Mouse (Mus musculus) right cerebral cortex, adult 2 months (tissue): Measurements from ENCODE around the gene Clmp.
"Not testable (repeated sequence)": the region's sequence is repeated elsewhere in the genome, so short reads cannot be mapped to it uniquely, and the experiment has no call there.

ENCODE experiments used
- DNase-seq, 2 experiments: peaks; one replicate each; pipeline ENCODE4 v3.0.0; 2021 to 2022; ENCODE audit warnings: low spot score in 2 of 2

Clmp gene

DNA sequence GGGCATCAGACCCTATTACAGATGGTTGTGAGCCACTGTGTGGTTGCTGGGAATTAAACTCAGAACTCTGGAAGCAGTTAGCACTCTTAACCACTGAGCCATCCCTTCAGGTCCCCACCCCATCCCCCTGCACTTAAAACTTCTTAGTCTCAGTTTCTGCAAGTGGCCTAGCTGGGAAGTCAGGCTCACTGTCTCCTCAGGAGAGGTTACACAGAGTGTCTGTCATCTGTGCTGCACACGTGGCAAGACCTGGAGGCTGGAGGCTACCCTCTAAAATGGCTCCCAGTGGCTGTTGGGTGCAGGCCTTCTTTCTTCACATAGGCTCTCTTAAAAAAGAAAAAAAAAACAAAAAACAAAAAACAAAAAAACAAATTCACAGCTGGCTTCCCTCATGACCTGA is 90.3 kb downstream of the Clmp start:
- no peak for DNase-seq

DNA sequence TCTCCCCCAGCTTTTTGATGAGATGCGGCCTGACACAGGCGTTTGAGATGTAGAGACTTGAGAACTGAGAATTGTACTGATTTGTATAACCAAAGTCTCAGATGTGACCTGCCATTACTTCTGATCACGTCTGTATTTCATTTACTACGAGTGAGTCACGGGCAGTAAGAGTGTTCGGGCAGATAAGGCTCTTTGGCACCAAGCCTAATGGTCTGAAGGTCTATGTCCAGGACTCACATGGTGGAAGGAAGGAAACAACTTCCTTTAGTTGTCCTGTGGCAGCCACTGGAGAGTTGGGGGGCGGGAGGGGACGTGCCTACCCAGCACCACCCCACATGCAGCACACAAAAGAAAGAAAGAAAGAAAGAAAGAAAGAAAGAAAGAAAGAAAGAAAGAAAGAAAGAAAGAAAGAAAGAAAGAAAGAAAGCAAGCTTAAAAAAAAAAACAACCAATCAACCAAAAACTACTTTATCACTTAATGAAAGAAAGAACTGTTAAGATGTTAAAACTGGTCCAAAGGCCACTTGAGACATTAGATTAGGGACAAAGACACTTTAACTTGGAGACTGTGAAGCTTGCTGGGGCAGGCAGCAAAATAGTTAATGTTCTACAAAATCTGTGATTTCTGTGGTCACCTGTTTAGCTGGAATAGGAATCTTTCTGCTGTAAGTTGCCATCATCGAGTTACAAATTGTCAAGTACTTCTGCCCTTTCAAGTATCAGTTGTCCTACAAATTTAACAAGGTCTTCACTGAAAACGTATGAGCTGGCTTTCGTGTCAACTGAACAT is 90.9 kb downstream of the Clmp start:
- DNase-seq = no peak

DNA sequence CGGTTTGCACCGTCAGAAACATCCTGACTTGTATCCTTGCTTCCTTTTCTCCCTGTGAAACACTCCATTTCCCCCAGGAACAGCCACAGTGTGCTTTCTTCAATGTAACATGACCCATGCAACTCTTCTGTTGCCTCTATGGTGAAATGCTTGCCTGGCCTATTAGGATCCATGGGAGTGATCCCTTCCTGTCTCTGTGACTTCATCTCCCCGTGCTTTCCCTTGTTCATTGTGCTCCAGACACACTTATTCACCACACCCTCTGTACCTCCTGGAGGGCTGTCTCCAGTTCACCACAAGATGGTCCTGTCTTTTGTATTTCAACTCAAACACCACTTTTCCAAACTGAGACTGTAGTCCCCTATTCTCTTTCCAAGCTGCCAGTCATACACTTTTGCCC is 94.3 kb downstream of the Clmp start:
- DNase-seq = no peak

DNA sequence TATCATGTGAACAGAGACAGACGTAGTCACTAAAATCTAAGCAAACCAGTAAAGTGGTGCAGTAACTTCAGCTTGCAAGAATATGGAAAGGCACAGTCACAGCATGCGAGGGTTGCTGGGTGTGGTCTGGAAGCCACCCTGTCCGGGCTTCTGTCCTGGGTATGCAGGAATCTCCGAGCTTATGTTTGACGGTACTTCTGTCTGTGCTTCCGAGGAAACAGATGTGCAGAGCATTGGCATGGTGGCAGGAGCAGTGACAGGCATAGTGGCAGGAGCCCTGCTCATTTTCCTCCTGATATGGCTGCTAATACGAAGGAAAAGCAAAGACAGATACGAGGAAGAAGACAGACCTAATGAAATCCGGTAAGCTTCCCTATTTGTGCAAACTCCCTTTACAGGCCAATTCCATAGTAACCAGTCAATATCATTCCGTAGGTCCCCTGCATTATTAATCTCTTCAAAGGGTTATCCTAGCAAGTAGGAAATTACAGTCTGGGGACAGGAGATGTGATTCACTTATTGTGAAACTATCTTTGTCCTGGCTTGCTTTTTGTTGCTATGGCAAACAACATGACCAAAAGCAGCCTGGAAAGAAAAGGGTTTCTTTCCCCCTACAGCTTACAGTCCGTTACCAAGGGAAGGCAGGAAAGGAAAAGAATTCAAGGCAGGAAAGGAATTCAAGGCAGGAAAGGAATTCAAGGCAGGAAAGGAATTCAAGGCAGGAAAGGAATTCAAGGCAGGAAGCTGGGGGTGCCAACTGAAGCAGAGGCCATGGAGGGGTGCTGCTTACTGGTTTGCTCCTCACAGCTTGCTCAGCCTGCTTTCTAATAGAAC is 95.3 kb downstream of the Clmp start:
- no peak for DNase-seq

DNA sequence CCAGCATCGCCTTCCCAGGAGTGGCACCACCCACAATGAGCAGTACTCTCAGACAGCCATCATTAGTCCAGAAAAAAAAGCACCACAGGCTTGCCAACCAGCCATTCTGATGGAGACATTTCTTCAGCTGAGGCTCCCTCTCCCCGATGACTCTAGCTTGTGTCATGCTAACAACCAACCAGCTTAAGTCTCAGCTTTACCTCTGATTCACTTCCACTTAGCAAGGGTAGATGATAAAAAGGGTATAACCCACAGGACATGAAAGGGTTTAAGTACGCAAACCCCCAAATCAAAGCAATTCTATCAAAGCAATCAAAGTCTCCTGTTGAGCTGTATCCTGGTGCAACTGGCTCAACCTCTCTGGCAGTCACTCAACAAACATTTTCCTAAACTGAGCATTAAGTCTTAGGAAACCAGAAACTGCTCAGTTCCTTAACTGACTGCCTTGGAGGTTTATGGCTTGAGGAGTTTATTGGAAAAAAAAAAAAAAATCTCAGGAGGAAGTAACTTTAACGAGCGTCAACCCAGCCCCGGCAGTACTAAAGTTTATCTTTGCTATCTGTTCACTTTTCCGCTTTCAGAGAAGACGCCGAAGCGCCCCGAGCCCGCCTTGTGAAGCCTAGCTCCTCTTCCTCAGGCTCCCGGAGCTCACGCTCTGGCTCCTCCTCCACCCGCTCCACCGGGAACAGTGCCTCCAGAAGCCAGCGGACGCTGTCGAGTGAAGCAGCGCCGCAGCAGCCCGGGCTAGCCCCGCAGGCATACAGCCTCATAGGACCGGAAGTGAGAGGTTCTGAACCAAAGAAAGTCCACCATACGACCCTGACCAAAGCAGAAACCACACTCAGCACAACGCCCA is 96.2 kb downstream of the Clmp start:
- DNase-seq = no peak

DNA sequence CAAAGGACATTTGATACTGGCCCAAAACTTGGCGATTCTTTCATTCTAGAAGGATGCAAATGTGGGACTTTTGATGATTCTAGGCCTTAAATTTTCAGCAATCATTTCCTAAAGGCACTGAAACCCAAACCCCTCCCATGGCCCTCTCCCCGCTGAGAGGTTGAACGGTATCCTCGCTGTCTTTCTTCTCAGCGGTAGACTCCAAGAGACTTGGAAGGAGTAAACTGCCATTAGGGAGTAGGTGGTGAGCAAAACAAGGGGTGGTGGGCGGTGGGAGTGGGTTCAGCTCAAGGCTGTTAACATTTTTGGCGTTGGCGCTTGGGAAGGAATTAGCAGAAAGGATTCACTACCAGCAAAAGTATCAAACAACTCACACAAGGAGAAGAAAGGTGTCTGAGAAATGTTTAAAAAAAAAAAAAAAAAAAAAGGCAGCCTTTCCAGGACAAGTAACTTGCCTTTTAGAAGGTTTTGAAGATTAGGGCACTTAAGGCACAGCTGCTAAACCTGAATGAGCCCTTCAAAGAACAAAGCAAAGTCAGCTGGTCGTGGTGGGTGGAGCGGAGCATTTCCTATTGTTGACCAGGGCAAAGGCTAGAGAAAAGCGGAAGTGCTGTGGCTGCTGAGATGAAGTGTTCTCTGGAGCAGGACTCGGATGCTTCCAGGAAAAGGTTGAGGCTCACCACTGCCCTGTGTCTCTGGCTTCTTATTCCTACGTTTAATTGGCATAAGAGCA is 98.0 kb downstream of the Clmp start:
- DNase-seq = peak; percentile 41 to 48

DNA sequence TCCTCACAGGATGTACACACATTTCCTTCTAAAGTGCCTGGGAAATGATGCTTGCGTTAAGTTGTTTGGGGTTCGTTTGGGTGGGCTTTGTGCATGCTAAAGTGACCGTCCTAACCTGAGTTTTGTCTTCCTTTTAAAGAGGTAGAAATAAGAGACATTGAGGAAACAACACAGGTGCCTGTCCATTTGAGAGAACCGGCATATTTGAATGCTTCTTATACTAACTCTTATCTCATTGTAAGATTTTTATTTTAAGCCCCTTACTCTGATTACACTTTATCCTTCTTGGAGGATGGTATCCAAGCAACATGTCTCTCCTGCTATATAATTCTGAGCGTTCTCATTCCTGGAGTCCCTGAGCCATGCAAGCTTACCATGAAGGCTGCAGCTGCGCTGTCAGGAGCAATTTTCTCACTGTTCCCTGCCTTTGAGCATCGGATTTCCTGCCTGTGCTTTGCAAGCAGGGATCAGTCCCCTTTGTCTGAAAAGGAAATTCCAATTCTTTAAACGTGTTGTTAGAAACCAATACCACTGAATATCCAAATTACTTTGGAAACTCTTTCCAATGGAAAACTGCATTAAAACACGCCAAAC is 98.7 kb downstream of the Clmp start:
- DNase-seq = no peak

DNA sequence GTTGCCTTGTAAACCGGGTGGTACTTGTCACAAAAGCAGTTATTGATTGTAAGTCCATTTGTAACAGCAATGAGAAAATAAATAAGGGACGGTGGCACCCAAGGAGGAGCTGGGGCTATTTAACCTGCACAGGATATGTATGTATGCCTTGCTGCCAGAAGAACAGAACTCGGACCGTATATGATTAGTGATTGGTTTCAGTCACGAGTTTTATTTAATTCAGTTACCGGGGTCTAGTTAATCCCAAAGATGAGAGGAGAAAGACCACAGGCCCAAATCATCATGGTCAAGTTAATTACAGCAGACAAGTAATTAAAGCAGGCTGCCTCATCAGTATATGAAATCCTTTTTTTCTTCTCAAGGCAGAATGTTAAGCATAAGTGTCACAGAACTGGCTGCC is 99.7 kb downstream of the Clmp start:
- no peak for DNase-seq

DNA sequence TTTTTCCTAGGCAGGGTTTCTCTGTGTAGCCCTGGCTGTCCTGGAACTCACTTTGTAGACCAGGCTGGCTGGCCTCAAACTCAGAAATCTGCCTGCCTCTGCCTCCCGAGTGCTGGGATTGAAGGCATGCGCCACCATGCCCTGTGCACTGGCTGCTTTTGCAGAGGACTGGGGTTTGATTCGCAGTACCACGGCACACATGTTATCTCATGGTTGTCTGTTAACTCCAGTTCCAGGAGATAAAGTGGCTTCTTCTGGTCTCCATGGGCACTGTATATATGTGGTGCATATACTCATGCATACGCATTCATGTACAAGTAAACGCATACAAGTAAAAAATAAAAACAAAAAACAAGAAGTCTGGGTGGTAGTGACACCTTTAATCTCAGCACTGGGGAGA is 101.1 kb downstream of the Clmp start:
- DNase-seq = not testable (repeated sequence)

DNA sequence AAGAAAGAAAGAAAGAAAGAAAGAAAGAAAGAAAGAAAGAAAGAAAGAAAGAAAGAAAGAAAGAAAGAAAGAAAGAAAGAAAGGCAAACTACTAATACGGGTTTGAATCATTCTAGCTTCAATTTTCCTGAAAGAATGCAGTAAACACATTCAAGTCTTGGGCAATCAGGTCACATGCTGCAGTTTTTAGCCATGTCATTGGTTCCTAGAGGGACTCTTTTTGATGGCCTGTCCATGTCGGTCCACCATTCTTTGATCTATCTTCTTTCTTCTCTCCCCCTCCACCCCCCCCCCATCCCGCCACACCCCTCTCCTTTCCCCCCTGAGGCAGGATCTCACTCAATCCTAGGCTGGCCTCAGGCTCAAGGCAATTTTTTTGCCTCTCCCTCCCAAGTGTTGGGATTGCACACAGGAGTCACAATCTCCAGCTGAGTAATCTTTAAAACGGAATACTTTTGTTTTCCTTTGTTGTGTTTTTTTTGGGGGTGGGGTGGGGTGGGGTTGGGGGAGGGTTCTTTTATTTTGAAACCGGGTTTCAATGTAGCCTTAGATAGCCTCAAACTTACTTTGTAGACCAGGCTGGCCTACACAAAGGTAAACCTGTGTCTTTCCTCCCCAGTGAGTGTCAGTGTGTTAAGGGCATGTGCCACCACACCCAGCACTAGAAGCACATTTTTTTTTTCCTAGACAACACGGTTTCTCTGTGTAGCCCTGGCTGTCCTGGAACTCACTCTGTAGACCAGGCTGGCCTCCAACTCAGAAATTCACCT is 106.3 kb downstream of the Clmp start:
- DNase-seq = no peak

DNA sequence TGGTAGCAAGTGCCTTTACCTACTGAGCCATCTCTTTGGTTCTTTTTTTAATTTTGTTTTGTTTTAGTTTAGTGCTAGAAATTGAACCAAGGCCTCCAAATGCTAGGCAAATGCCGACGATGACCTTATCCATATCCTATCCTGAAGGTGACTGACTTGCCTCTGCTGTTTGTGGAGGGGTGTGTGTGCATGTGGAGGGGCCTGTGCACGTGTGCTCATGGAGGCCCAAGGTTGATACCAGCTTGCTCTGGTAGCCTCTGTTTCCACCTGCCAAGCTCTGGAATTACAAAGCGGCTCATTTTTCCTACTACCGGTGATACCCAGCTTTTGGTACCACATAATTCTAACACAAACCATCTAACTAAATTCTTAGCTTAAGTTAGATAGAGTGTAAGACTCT is 107.8 kb downstream of the Clmp start:
- DNase-seq = no peak

DNA sequence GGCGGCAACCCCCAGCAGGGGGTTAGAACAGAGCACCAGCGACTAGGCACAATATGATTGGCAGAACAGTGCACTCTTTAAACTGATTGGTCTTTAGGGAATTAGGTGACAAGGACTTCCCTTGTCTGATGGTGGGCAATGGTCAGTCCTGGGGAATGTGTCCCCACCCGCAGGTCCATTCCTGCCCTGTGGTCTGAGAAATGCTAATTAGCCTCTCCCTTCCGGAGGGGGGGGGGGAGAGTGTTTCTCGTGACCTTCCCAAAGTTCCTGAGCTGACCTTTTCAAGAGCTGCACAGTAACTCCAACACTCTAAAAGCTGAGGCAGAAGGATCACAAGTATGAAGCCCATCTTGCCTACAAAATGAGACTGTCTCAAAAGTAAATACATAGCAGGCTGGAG is 108.5 kb downstream of the Clmp start:
- no peak for DNase-seq

DNA sequence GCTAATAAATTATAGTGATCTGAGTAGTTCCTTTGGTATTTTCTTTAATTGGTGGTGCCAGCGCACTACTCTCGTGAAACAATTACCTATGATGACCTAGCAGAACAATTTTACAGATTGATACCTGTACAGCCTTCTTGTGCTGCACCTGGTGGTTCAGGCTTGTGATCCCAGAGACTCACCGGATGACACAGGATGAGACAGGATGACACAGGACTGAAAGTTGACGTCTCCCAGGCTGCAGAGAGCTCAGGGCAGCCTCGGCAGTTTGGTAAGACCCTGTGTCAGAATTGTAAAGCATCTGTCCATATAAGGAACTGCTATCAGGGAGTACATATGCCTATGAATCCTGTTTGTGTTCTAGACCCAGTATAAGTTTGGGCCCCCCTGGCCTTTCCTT is 109.2 kb downstream of the Clmp start:
- DNase-seq = no peak

DNA sequence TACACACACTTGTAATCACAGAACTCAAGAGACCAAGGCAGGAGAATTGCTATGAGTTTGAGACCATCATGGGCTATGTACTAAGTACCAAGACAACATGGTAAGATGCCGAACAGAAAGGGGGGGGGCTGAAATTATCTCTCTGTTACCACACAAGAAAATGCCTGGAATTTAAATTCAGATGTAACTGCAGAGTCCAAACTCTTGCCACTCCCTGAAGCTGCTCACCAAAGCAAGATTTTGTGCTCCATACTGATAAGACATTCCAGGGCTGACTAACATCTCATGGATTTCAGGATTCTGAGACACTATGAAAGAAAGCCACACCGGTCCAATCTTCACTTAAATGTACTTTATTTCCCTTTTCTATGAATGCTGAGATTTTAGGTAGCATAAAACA is 109.8 kb downstream of the Clmp start:
- DNase-seq = no peak

DNA sequence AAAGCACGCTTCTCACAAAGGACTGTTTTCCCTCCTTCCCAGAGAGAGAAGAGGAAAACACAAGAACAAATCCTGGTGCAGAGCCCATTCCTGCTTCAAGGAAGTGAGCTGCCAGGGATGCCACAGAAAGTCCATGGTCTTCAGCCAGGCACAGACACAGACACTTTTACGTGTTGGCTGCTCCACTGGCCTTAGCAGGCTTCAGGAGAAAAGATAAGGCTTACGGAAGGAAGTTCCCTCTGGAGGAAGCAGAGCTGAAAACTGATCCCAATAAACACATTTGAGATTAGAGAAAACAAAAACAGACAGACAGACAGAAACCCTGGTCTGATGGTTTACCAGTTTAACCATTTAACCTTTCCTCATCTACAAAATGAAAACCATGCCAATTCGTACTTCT is 110.3 kb downstream of the Clmp start:
- DNase-seq = no peak

DNA sequence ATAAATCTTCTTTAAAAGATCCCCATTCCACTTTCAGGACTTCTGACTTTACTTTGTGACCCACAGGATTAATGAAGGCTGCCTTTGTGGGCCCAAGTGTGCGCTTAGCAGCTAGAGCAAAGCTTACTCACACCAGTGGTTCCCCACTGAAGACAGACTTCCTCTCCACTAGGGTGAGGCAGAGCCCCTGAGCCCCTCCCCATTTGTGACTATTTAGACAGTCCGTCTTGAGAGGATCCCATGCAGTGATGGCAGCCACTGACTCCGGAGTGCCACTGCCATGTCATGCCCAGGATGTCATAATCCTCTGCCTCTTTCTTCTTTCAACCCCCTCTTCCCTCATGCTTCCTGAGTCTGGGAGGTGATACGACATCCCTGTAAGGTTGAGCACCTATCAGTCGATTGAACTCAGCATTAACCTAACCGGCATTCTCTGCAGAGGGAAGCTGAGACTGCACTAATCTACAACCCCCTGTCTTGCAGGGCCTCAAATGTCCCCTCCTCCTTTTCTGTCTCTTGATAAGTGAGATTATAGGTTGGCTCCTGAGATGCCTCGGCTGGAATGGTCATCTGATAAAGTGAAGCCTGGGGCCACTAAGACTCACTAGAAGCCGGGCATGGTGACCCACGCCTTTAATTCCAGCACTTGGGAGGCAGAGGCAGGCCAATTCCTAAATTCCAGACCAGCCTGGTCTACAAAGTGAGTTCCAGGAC is 112.6 kb downstream of the Clmp start:
- DNase-seq = no peak

DNA sequence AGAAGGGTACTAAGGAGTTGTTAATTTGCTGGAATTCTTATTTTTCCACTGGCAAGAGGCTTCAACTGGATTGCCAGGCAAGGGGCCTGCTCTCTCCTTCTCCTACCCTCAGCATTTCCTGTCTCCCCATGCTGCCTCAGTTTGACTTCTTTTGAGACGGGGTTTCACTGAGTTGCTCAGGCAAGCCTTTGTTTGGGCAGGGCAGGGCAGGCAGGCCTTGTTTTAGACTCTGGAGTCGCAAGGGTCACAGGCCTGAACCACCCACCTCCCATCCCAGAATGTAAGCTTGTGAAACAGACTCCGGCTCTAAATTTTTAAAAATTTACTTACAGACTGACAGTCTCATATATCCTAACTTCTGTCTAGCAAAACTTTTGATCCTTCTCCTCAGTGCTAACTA is 113.3 kb downstream of the Clmp start:
- DNase-seq = no peak

DNA sequence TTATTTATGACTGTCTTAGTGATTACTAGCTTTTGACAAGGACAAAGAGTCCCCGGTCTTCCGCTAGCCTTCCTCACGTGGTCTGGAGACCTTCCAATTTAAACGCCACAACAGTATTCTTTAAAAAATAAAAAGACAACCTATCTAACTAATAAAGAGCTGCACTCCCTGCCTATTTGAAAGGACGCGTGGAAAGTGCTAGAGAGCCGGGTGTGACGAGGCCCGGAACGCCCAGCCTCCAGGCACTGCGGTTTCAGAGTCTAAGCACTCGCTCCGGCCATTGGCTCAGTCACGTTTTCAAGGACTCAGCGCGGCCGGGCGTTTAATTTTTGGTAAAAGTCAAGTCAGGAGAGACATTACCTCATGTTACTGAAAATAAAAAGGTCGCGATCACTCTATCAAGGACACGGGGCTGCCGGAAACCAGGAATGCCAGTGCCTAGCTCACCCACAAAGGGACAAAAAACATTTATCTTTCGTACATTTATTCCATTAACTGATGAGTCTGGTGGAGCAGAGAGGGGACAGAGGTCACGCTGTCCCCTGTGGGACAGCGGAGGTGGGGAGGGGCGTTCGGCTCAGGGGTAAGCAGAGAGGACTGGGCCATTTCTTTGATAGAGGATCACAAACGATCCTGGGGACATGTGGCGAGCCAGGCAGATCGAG is 114.2 kb downstream of the Clmp start:
- DNase-seq = peak; percentile 64 to 67
